Mouse (Mus musculus) right cerebral cortex, postnatal 4 days (tissue): ENCODE results near the gene Dnajc3.
"Not testable (repeated sequence)": the region's sequence is repeated elsewhere in the genome, so short reads cannot be mapped to it uniquely, and the experiment has no call there.

Experiments used
- DNase-seq: peaks from one replicate; pipeline ENCODE4 v3.0.0-alpha.2; 2022

The Dnajc3 gene

DNA sequence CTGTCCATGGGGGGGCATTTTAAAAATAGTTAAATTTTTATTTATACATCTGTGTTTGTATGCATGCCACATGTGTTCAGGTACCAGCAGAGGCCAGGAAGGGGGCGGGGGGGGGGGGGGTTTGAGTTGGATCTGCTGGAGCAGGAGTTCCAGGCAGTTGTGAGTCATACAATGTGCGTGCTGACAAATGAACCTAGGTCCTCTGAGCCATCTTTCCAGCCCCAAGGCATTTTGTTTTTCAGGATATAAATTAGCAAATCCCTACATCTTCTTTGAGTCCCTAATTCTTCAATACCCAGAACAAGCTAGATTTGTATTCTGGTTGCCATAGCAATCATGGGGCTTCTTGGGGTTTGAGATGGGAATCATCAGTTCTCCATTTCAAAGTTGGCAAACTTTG, 6.6 kb upstream of the Dnajc3 start:
- no peak for DNase-seq

DNA sequence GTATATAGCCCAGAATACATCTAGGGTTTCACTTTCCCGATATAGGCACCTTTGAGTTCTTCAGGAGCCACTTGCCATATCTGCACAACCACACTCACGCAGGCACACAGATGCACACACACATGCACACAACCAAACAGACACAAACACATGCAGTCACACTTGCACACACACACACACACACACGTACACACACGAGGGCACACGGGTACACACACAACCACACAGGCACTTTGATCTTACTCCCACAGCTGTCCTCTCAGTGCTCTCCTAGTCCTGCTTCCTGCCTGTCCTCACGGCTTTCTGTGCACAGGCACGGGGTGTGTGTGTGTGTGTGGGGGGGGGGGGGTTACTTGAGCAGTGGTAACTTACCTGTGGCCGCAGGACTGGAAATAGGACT, 4.8 kb upstream of the Dnajc3 start:
- no peak for DNase-seq

DNA sequence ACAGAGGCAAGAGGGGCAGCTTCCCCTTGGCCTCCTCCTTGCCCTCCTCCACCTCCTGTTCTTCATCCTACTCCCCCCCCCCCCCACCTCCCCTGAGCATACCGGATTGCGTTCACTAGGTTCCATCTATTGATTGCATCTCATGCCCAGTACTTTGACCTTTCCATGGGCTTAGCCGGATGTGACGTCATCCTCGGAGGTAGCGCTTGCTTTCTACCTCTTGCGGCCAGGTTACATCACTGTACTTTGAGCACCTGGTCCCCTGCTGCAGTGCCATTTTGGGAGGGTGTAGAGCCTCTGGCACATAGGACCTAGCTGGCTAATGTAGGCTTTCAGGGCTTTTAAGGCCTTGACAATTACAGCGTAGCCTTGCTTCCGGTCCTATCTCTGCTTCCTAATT, 3.1 kb upstream of the Dnajc3 start:
- DNase-seq: no peak

DNA sequence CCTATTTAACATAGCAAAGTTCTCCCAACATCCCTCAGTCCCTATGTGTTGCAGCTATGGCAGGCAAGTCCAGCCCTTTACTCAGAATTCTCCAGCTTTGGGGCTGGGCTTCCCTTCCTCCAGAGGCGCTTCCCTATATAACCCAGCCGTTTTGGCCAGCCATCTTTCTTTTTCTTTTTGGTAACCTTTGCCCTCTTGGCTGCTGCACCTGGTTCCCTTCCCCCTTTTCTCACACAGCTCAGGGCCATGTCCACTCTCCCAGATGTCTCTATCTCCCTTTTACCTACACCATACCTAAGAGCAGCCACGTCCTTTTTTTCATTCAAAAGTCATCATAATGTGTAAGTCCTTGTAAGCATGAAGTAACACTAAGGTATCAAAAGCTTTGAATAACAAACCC, 1.5 kb upstream of the Dnajc3 start:
- no peak for DNase-seq

DNA sequence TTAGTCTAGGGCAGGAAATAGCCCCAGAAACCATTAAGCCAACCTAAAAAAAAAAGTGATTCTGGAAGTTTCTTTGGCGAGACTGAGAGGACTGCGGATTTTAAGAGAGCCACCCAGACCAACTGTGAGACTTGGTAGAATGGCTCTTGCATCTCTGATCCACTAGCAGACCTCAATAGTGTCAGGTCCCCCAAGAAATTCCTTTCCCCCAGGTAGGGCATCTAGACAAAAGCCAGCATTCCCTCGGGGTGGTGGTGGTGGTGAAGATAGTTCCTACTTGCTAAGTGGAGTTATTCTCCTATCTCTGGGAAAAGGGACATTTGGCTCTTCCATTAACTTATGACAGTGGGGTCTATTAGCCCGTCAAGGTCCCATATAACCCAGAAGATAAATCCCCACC, 824 bp upstream of the Dnajc3 start:
- DNase-seq: no peak

DNA sequence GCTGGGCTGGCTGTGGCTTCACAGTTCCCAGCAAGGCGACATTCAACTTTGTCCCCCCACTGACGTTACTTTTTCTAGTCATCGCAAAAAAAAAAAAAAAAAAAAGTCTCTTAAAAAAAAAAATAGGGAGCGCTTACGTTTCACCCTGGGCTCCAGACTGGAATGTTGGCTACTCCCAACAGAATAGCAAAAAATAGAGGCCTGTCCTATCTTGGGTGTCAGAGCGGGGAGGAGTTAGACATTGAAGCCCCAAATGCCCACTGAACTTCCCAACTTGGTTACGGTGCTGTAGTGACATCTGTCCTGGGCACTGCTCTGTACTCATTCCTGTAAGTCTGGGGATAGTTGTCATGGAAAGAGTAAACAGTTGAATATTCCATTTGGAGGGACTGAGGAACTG, 775 bp downstream of the Dnajc3 start:
- no peak for DNase-seq

DNA sequence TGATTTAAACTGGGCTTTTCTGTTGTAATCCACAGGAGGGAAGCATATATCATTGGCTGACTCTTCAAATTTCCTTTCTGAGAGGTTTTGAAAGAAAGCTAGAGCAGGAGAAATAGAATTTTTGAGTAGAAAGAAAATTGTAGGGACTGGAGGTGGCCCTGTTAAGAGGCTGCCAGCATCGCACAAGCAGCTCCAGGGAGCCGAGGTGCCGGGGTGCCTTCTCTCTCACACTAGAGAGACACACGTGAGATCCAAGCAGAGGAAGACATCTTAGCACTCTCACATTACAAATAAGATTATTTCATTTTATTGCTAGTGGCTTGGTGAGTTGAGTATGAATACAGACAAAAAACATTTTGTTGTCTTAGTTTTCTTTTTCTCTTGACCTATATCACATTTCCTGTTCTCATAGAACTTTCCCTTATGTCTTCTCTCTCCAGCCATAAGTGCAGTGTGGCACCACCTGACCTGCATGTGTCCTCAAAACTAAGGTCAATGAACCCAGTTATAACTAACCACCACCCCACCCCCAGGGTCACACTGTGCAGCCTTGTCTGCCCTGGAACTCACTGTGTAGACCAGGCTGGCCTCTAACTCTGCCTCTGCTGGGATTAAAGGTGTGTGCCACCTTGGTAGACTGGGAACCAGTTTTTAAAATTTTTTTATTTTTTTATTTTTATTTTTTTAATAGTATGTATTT, 3.2 kb downstream of the Dnajc3 start:
- no peak for DNase-seq

DNA sequence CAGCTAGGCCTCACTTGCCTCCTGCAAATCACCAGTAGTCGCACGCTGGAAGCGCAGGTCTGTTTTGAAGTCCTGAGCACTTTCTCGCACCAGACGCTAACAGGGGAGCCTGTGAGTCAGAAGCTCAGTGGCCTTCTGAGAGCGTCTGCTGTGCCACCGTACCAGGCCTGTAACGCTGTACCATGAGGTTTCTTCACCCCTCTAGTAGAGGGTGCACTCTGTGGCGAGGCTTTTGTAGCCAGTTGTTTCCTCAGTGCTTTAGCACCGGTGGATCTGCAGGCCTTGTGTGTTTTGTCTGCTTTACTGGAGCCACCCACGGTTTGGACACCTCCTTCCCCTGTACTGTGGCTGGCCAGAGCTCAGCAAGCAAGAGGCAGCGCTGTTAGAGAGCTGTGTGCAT, 4.3 kb downstream of the Dnajc3 start:
- no peak for DNase-seq

DNA sequence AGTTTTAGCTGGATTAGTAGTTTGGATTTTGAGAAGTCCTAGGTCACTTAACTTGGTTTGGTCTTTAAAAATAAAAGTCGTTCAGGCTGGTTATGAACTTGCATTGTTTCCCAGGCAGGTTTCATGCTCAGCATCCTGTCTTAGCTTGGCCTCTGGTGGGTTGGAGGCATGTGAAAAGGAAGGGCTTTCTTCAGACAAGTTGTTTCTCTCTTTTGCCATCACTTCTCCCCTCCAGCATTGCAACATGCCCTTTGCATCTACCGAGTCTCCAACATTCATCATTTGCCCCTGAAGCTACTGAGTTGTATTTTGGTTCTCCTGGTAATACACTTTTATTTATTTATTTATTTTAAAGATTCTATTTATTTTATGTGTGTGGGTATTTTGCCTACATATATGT, 6.9 kb downstream of the Dnajc3 start:
- no peak for DNase-seq

DNA sequence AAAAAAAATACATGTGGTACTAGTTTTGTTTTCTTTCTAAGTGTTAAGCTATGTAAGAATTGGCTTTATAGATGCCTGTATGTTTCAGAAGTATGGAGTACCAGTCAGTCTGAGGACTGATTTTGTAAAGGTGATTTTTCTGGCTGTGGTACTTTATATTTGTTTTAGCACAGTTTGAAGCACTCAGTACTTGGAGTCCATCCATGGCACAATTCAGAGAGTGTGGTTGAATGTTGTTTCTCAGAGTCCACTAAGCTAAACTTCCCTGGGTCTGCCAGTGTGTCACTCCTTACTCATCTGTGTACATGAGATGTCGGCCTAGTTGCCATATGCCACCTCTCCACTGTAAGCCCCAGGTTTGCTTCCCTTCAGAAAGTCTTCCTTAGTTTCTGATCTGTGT, 11.1 kb downstream of the Dnajc3 start:
- DNase-seq: no peak

DNA sequence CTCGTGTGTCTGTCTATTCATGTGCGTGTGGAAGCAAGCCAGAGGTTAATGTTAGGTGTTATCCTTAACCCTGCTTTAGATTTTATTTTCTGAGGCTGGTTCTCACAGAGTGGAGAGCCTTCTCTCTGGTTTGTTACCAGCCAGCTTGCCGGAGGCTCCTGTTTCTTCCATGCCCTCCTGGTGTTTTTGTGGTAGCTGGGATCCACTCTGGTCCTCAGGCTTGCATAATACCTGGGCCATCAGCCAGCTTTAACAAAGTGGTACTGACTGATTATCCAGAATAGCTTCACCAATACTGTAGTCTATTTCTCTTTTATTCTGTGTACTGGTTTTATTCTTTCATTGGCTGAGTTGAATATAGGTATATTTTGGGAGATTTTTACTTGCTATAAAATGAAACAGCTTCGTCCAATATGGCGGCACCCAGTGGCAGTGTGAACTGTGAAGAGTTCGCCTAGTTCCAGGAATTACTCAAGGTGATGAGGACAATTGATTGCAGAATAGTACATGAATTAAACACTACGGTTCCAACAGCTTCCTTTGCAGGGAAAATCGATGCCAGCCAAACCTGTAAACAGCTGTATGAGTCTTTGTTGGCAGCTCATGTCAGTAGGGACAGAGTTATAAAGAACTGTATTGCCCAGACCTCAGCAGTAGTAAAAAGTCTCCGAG, 14.3 kb downstream of the Dnajc3 start:
- DNase-seq: no peak

DNA sequence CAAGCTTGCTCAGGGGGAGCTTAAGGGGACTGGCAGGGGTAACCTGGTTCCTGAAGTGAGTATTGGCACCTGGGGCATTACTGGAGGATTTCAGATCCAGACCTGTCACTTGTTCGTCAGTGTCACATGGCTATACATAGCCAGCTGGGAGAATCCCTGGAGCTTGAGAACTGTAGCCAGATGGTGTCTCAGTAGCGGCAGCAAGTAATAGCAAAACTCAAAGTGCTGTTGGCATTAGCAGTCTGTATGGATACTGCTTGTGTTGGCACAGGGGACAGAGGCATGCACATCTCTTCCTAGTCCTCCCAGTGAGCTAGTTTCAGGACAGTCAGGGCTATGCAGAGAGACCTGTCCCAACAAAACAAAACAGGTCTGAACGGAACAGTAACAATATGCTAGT, 20.2 kb downstream of the Dnajc3 start:
- DNase-seq: no peak

DNA sequence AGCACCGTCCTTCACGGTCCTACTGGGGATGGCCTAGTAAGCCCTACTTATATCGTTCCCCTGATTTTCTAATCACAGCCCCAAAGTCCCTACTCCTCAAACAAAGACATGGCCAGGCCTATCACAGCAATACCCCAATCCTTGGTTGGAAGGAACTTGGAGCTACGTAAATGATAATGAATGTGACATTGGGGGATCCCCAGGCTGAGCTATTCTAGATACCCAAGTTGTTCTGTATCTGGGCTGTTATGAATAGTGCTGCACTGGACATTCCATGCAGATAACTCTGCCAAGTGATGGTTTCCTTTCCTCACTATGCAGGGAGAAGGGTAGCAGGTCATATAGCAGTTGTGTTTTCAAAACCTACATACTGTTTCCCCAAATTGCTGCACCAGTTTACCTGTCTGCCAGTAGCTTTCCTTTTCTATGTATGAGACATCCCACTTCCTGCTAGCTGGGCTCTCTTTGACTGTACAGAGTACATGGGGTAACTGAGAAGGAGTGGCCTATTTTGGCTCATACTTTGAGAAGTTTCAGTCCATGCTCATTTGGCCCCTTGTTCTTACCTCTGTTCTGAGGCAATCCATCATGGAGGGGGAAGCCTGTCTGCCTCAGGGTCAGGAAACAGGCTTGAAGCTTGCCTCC, 27.7 kb downstream of the Dnajc3 start:
- DNase-seq: no peak

DNA sequence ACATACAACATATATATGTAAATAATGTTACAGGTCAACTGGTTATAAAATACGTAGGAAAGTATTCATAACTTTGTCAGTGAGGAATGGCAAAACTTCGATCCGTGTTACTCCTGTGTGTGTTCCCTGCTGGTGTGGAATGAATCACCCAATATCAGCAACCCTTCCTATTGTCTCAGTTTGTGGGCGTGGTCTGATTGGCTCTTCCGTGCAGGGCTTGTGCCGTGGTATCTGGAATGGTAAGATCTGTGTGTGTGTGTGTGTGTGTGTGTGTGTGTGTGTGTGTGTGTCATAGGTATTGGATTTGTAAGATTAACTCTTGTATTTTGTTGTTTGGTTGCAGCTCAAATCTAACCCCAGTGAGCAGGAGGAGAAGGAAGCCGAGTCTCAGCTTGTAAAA, 29.9 kb downstream of the Dnajc3 start:
- DNase-seq: no peak

DNA sequence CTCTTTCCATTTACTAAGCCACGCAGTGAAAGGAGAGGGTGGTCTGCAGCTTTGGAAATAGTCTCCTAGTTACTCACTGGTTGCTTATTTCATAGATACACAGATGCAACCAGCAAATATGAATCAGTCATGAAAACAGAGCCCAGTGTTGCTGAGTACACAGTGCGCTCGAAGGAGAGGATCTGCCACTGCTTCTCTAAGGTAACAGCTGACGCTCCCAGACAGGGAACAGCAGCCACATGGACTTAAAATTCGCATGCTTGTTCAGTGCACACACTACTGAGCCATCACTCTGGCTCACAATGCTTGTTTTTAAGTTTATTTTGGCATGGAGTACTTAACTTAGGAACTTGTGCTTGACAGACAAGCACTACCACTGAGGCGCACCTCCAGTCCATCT, 34.5 kb downstream of the Dnajc3 start:
- DNase-seq: no peak

DNA sequence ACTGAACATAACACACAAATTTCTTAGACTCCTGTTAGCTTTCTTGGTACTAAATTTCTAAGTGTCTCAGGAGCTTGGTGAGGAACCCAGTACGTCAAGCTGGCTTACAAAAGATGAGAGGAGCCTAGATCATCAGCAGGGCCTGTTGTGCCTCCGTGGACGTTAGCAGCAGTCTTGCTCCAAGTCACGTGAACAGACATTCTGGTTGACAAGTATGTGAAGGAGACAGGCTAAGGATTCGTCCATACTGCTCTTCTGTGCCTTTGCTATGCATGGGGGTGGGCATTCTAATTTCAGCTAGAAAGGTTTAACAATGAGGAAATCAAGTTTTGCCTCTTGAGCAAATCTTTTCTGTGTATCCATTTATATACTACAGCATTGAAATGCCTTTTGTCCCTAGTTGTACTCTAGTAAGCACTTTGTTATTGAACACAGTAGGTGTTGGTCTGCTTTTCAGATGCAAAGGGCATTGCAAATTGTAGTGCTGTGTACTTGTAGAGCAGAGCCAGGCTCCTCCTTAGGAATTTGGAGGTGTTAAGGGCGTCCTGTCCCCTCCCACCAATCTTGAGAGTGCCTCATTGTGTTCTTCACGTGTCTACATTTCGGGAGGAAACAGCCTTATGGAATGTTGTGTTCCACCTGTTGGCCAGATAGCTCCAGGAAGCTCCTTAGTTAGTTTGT, 39.5 kb downstream of the Dnajc3 start:
- no peak for DNase-seq

DNA sequence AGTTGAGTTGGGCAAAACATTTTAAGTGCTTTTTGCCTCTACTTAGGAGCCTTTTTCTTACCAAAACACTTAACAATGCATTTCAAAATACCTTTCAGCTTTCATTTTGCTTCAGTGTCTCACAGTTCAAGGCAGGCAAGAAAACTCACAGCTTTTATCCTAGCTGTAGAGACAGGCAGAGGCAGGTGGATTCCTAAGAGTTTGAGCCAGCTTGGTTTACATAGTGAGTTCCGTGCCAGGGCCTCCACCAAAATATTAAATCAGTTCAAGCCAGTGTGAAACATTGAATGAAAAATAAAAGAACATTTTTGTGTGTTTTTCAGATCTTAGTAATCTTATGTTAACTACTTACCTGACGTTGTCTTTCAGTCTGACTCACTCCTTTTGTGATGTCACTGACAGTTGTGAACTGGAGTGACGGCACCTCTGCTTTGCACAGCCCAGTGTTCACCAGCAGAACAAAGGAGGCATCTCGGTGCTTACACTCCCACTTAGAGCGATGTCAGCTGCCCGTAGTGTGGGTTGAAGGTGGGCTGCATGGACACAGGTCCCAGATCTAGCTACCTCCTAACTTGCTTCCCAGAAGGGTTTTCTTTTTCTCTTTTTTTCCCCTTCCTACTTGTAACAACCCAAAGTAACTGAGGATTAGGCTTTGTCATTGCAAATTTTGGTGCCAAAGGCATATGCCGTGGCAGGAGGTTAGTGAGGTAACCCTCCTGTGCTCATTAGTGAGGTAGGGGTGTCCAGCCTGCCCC, 42.0 kb downstream of the Dnajc3 start:
- DNase-seq: no peak

DNA sequence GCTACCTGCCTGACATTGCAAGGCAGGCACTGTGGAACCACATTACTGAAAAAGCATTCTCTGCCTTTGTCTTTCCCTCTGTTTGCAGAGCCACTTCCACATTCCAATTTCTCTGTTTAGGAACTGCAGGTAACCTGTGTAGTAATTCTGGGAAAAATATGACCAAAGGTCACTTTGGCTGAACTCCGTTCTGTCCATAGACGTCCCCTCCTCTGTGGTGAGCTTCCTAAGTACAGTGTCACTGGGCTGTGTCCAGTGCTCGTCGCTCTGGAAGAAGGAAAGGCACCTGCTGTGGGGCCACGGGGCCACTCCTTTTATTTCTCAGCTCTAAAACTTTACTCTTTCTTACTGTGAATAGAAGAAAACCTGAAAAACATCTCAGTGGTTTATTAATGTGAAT, 42.6 kb downstream of the Dnajc3 start:
- DNase-seq: no peak

DNA sequence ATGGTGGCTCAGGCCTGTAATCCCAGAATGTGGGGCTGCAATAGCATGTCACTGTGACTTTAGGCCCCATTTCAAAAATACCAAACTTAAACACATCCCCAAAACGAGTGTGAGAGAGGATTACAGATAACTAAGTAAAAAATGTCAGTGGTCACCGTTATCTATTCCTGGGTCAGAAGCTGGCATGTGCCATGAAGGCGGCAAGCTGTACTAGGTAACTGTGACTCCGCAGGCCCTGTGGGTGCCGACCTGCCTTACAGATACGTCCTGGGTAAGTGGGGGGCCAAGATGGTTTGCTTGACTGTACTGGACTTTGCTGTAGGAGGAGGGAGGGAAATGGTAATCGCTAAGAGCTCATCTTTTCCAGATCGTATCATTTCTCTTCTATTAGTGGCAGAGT, 43.1 kb downstream of the Dnajc3 start:
- DNase-seq: no peak

DNA sequence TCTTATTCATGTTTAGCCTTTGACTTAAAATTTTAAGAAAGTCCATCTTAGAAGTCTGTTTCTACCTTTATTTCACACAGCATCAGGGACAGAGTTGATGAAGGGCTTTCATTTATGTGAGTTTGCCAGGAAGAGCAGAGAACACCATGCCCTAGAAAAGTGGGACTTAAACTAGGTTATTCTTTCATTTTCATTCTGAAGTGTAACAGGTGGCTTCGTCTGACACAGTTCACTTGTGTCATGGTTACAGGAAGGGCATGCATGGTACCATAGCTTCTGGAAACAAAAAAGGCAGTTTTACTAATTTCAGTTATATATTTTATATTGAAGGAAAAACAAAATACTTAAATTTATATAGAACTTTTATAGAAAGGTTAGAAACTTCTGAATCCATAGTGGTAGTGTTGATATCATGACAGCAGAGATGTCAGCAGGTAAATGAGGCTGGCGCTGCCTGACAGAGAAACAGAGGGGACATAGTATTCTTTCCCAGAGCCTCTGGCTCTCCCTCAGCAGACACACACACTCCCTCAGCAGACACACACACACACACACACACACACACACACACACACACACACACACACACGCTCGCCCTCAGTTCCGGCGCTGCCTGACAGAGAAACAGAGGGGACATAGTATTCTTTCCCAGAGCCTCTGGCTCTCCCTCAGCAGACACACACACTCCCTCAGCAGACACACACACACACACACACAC, 44.1 kb downstream of the Dnajc3 start:
- DNase-seq: not testable (repeated sequence)

DNA sequence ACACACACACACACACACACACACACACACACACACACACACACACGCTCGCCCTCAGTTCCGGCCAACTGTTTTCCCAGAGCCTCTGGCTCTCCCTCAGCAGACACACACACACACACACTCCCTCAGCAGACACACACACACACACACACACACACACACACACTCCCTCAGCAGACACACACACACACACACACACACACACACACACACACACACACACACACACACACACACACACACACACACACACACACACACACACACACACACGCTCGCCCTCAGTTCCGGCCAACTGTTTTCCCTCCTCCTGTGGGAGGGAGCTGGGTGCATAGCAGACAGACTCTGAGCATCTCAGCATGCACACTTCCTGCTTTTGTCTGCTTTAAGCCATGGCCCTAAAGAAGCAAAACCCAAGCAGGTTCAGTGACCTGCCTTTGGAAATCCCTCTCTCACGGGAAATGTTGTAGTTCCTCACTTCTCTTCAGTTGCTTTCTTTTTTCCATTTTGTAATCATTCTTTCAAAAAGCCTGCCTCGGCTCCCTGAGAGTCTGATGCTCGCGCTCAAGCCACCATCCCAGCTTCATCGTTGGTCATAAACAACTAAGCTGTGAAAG, 44.8 kb downstream of the Dnajc3 start:
- not testable (repeated sequence) for DNase-seq

DNA sequence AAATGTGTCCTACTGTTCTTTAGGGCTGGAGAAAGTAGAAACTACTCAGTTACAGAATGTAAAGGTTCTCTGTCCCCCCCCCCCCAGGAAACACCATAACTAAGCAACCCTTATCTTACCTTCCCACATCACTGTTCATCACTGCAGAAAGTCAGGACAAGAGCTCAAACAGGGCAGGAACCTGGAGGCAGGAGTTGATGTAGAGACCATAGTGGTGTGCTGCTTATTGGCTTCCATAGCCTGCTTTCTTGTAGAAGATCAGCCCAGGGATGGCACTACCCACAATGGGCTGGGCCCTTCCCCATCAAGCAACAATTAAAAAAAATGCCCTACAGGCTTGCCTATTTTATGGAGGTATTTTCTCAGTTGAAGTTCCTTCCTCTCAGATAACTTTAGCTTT, 45.6 kb downstream of the Dnajc3 start:
- DNase-seq: no peak
